Mouse (Mus musculus) brown adipose tissue, adult 24 weeks (tissue): ENCODE data around the gene Rnf187. TPM values are rescaled to one million over a fixed set of nuclear protein-coding genes. Genes with fewer than 3 reads are reported as not detected.
A peak's percentile ranks its signal among the peaks of the same experiment; 100 is the strongest.

Experiments
- H3K27ac ChIP-seq: fragments of 200-500 bp; replicated peaks from 2 replicates; pipeline ENCODE4 v1.5.1; 2012; ENCODE audit warnings: low read depth, mild to moderate bottlenecking, low read length
- H3K4me1 ChIP-seq: fragments of 200-500 bp; 2 replicates; pipeline ENCODE4 v1.6.1; 2012; ENCODE audit warnings: low read length, mixed read lengths; ENCODE audit not compliant: control insufficient read depth, insufficient read depth, insufficient read length
- H3K4me3 ChIP-seq: fragments of 200-500 bp; 2 replicates; pipeline ENCODE4 v1.5.1; 2012; ENCODE audit warnings: low read depth, mild to moderate bottlenecking, low read length, moderate library complexity; ENCODE audit not compliant: insufficient read depth
- polyA plus RNA-seq: library from polyadenylated mRNA; stranded (reverse); fragments of >200 nt; gene quantifications from 2 replicates; pipeline ENCODE4 v1.2.4, GENCODE M21; 2012; ENCODE audit not compliant: missing spikeins, insufficient read depth, insufficient read length

Gene Rnf187
- polyA plus RNA-seq, 1 experiment: 79.9 TPM

DNA sequence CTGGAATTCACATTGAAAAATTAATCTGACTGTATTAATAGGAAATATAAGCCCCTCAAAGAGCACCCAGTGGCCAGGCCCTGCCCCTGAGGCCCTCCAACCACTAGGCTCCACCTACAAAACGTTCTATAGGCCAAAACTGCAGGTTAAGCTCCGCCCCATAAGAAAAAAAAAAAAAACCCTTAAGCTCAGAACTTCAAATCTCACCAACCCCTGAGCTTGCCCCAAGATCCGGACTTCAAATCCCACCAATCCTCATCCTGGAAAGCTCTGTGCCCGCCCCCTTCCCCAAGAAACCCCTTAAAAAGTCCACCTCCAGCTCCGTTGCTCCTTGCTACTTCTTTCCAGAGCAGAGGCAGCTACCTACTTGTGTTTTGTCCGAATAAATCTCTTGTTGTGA lies 33.9 kb downstream of the Rnf187 start:
- Histone ChIP-seq H3K4me3 (0 out of 2 replicates have a peak overlapping the region, but pooled peaks have one; percentile 2), H3K27ac (no peak overlapping the region), H3K4me1 (no peaks in the 10 kb centered on the region)

- Histone ChIP-seq H3K27ac (peak overlapping the region; percentile 35), H3K4me1 (no peaks in the 10 kb centered on the region), H3K4me3 (peak overlapping the region; percentile 73)
Measured at GRCm38 (mm10) chr11:58904410-58904718, 34.4 kb downstream of the Rnf187 start.

- Histone ChIP-seq H3K4me3 (peak within 1 kb of the TSS; percentile 73), H3K4me1 (no peaks in the 10 kb centered on the region)
Measured at GRCm38 (mm10) chr11:58903511-58904409, 35.0 kb downstream of the Rnf187 start, which contains the start of gene Zfp39. Gene Zfp39, minus strand, starts transcription at chr11:58904225.

GRCm38 (mm10) chr11:58901080-58901479 lies 37.6 kb downstream of the Rnf187 start:
- Histone ChIP-seq H3K4me1 (no peaks in the 10 kb centered on the region), H3K27ac (no peak overlapping the region), H3K4me3 (no peak overlapping the region)

More at GRCm38 (mm10) chr11:58903511-58904409, 35.0 kb downstream of the Rnf187 start, which contains the start of gene Zfp39:
- H3K27ac ChIP-seq: peak within 1 kb of the TSS; percentile 35

GRCm38 (mm10) chr11:58897485-58897884 lies 41.2 kb downstream of the Rnf187 start:
- Histone ChIP-seq H3K4me1 (no peaks in the 10 kb centered on the region), H3K4me3 (no peak overlapping the region), H3K27ac (no peak overlapping the region)

DNA sequence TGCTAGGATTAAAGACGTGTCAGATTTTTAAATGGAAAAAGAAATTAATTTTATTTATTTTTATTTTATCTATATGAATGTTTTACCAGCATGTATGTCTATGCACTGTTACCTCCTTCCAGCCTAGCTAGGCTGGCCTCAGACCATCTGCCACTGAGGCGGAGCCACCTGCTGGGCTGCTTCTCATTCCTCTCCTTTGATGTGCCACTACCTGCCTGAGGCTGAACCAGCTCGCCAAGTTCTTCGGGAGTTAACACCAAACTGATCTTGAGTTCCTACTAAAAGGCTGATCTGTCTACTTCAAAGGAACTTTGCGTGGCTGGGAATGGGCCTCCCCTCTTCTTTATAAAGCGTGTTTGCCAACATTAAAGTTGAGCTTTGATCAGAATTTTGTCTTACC lies 44.3 kb downstream of the Rnf187 start:
- Histone ChIP-seq H3K27ac (no peak overlapping the region), H3K4me1 (no peaks in the 10 kb centered on the region)

DNA sequence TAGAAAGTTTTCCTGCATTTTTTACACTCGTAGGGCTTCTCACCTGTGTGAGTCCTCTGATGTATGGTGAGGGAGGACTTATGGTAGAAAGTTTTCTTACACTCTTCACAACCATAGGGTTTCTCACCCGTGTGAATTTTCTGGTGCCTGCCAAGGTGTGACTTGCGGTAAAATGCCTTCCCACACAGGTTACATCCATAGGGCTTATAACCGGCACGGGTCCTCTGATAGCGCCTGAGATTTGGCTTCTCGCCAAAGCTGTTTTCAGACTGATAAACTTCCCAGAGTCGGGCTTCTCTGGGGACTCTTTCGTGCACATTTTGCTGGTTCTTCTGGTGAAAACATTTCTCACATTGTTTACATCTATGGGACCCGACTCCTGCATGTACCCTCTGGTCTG lies 48.2 kb downstream of the Rnf187 start:
- H3K4me1 ChIP-seq: no peaks in the 10 kb centered on the region
- no peak overlapping the region for H3K4me3 ChIP-seq
- H3K27ac ChIP-seq: no peak overlapping the region

More for the DNA sequence above, 44.3 kb downstream of the Rnf187 start:
- no peak overlapping the region for H3K4me3 ChIP-seq

GRCm38 (mm10) chr11:58883756-58884155 lies 55.0 kb downstream of the Rnf187 start:
- no peak overlapping the region for H3K27ac ChIP-seq
- no peak overlapping the region for H3K4me3 ChIP-seq
- H3K4me1 ChIP-seq: no peaks in the 10 kb centered on the region

Other genes with a start within 250 kb of the Rnf187 start
- not detected in 2 replicates for gene Olfr319, start 239.8 kb downstream of the Rnf187 start, polyA plus RNA-seq
- not detected in 2 replicates for gene Olfr318, start 214.9 kb downstream of the Rnf187 start, polyA plus RNA-seq
- gene Olfr317, start 199.7 kb downstream of the Rnf187 start, polyA plus RNA-seq: not detected in 2 replicates
- gene Olfr316, start 186.2 kb downstream of the Rnf187 start, polyA plus RNA-seq: not detected in 2 replicates
- not detected in 2 replicates for gene Olfr315, start 165.7 kb downstream of the Rnf187 start, polyA plus RNA-seq
- not detected in 2 replicates for gene Olfr314, start 156.0 kb downstream of the Rnf187 start, polyA plus RNA-seq
- not detected in 2 replicates for gene Fam183b, start 137.0 kb downstream of the Rnf187 start, polyA plus RNA-seq
- gene Olfr313, start 123.9 kb downstream of the Rnf187 start, polyA plus RNA-seq: not detected in 2 replicates
- not detected in 2 replicates for gene Olfr312, start 109.7 kb downstream of the Rnf187 start, polyA plus RNA-seq
- gene Olfr311, start 99.7 kb downstream of the Rnf187 start, polyA plus RNA-seq: not detected in 2 replicates
- 0.44 and 0.96 TPM in 2 replicates for gene Gm12258, start 91.8 kb downstream of the Rnf187 start, polyA plus RNA-seq
- 2.5 and 4.8 TPM in 2 replicates for gene 2810021J22Rik, start 71.7 kb downstream of the Rnf187 start, polyA plus RNA-seq
- gene Zfp39, start 34.7 kb downstream of the Rnf187 start, polyA plus RNA-seq: 1.8 and 2.0 TPM in 2 replicates
- gene Btnl10, start 21.0 kb downstream of the Rnf187 start, polyA plus RNA-seq: not detected in 2 replicates
- not detected in 2 replicates for gene Hist3h2ba, start 10.0 kb upstream of the Rnf187 start, polyA plus RNA-seq
- gene Hist3h2a, start 15.8 kb upstream of the Rnf187 start, polyA plus RNA-seq: 8.2 and 12.4 TPM in 2 replicates
- not detected in 2 replicates for gene Trim17, start 15.8 kb upstream of the Rnf187 start, polyA plus RNA-seq
- 3.8 and 4.8 TPM in 2 replicates for gene Trim11, start 39.2 kb upstream of the Rnf187 start, polyA plus RNA-seq
- 2.4 and 7.2 TPM in 2 replicates for gene Obscn, start 197.5 kb upstream of the Rnf187 start, polyA plus RNA-seq
- 9.8 and 10.4 TPM in 2 replicates for gene Iba57, start 224.8 kb upstream of the Rnf187 start, polyA plus RNA-seq
- gene Gjc2, start 244.3 kb upstream of the Rnf187 start, polyA plus RNA-seq: not detected in 2 replicates